Mouse (Mus musculus): ENCODE measurements around the gene Tex29. TPM values are rescaled to one million over a fixed set of nuclear protein-coding genes. Genes with fewer than 3 reads are reported as not detected.

The Tex29 gene
- total RNA-seq, 4 experiments from 2014 or later: 1.2 to 1.8 TPM; not detected in 2

Other genes with a start within 250 kb of the Tex29 start
- 10 to 100 TPM; 51.0 to 76.2 (median 67.2) TPM for gene Ankrd10, start 204.7 kb upstream of the Tex29 start, total RNA-seq (2022)
- not detected for gene 1700016D06Rik, start 139.4 kb upstream of the Tex29 start, total RNA-seq (2022)
- gene Arhgef7, start 112.8 kb upstream of the Tex29 start, total RNA-seq (2022): 100 to 1,000 TPM; 103 to 127 (median 110) TPM